Mouse (Mus musculus) stomach, embryonic 15.5 days (tissue): ENCODE measurements around the gene Col6a3. TPM values are rescaled to one million over a fixed set of nuclear protein-coding genes. Genes with fewer than 3 reads are reported as not detected.
A peak's percentile ranks its signal among the peaks of the same experiment; 100 is the strongest.

Experiments
- ATAC-seq: fragments of 200-750 bp; cut with Nextera tagmentation; 2 replicates; pipeline ENCODE4 v1.8.0; 2017; ENCODE audit warnings: low read depth, moderate number of reproducible peaks, moderate TSS enrichment; ENCODE audit not compliant: insufficient read depth, low FRiP score
- H3K27ac ChIP-seq: fragments of 300-500 bp; sonication (generic); 2 replicates; pipeline ENCODE4 v1.5.1; 2015; ENCODE audit warnings: mild to moderate bottlenecking, inconsistent platforms
- H3K27me3 ChIP-seq: fragments of 300-500 bp; sonication (generic); replicated peaks from 2 replicates; pipeline ENCODE4 v1.6.1; 2015; ENCODE audit warnings: inconsistent platforms
- H3K36me3 ChIP-seq: fragments of 300-500 bp; sonication (generic); 2 replicates; pipeline ENCODE4 v1.6.1; 2015; ENCODE audit warnings: inconsistent platforms
- H3K4me1 ChIP-seq: fragments of 300-500 bp; sonication (generic); 2 replicates; pipeline ENCODE4 v1.6.1; 2015; ENCODE audit warnings: inconsistent platforms
- H3K4me2 ChIP-seq: fragments of 300-500 bp; sonication (generic); 2 replicates; pipeline ENCODE4 v1.6.1; 2015; ENCODE audit warnings: mild to moderate bottlenecking, inconsistent platforms
- H3K4me3 ChIP-seq: fragments of 300-500 bp; sonication (generic); replicated peaks from 2 replicates; pipeline ENCODE4 v1.5.1; 2015; ENCODE audit warnings: inconsistent platforms
- H3K9ac ChIP-seq: fragments of 300-500 bp; sonication (generic); 2 replicates; pipeline ENCODE4 v1.6.1; 2015; ENCODE audit warnings: inconsistent platforms
- H3K9me3 ChIP-seq: fragments of 300-500 bp; sonication (generic); 2 replicates; pipeline ENCODE4 v1.6.1; 2016; ENCODE audit warnings: inconsistent platforms
- WGBS: fragments of 180-500 bp; shearing (Covaris S2); methylation state at CpG from one replicate; pipeline ENCODE4 v1.1.7; 2015; 5-methylcytosine and 5-hydroxymethylcytosine counted together
- polyA plus RNA-seq: library from polyadenylated mRNA; unstranded; fragments of >200 nt; fragmentation: Nextera tagmentation; extraction: Ambion mirVana; gene quantifications from 2 replicates; pipeline ENCODE4 v1.2.1, GENCODE M21; 2015

The Col6a3 gene
- polyA plus RNA-seq, 1 experiment from 2014 or later: 109 TPM

DNA sequence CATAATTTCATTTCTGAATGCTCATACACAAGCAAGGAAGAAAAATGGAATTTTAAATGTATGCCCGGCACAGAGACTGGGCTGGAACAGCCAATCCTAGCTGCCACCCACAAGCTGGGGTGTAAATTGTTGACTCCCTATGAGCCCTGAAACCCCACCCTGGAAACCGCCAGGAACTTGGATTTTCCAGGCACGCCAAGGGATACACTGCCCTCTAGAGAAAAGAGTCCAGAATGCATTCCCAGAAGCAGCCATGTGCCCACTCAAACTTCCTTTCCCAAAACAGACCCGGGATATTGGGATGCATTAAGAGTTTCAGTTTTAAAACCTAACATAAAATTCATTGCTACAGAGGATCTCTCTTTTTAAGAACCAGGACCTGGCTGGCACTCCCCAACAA, 3.5 kb downstream of the Col6a3 start:
- ATAC-seq: no peak
- no peaks in the 10 kb centered on the region for H3K9me3 ChIP-seq
- H3K4me2 ChIP-seq: peak overlapping the region; percentile 60
- H3K36me3 ChIP-seq: no peaks in the 10 kb centered on the region
- peak overlapping the region; percentile 53; the same call in 1 of the 2 replicates for H3K27ac ChIP-seq
- H3K4me1 ChIP-seq: peaks cover 17% of the 10 kb centered on the region; the same call in 1 of the 2 replicates
- H3K9ac ChIP-seq: no peak overlapping the region
- H3K27me3 ChIP-seq: no peaks in the 10 kb centered on the region
- H3K4me3 ChIP-seq: peak overlapping the region; percentile 20; the same call in 1 of the 2 replicates
- WGBS: 6% methylated on average over 4 of the region's 4 CpGs

DNA sequence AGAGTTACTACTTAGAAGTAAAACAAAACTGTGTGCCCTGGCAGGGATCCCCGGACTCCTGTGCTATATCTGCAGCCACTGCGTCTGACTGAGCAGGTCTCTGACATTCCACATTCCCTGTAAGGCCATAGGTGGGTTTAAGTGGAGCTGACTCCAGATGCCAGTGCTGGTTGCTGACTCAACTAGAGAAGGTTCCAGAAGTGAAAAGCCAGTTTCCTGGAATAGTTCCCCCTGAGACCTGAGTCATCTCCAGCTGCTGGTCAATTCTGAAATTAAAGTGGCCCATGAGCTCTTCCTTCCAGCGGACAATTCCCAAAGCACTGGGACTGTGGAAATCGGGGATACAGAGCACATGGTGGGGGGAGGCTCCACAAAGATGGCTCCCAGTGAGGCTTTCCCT, 5.1 kb downstream of the Col6a3 start:
- Histone ChIP-seq H3K27ac (peak overlapping the region; percentile 23; the same call in 1 of the 2 replicates), H3K9me3 (no peaks in the 10 kb centered on the region), H3K9ac (no peak overlapping the region), H3K27me3 (no peaks in the 10 kb centered on the region), H3K4me3 (no peak overlapping the region), H3K36me3 (no peaks in the 10 kb centered on the region), H3K4me1 (peaks cover 17% of the 10 kb centered on the region; the same call in 1 of the 2 replicates), H3K4me2 (peak overlapping the region; percentile 6; the same call in 1 of the 2 replicates)
- no peak for ATAC-seq
- 65% methylated on average over 4 of the region's 4 CpGs for WGBS

DNA sequence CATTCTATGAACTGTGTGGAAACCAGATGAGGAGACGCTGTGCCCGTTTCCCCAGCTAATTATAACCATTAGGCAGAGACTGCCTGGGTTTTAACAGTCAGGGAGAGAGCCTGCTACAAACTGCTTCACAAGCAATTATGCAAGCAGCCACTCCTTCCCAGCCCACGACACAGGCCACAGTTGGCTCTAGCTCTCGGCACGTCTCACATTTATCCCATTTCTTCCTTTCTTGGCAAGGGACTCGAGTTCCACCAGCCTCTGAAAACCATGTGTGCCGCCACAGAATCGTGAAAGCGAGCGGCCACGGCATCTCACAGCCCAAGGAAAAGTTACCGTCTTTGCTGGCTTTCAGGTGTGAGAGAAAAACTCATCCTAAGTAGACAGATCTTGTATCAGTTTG, 5.5 kb downstream of the Col6a3 start:
- H3K36me3 ChIP-seq: no peaks in the 10 kb centered on the region
- H3K4me1 ChIP-seq: peaks cover 17% of the 10 kb centered on the region; the same call in 1 of the 2 replicates
- no peaks in the 10 kb centered on the region for H3K9me3 ChIP-seq
- H3K27ac ChIP-seq: peak overlapping the region; percentile 23; the same call in 1 of the 2 replicates
- H3K4me3 ChIP-seq: no peak overlapping the region
- H3K9ac ChIP-seq: no peak overlapping the region
- H3K27me3 ChIP-seq: no peaks in the 10 kb centered on the region
- no peak overlapping the region for H3K4me2 ChIP-seq
- 59% methylated on average over 12 of the region's 12 CpGs for WGBS
- no peak for ATAC-seq

DNA sequence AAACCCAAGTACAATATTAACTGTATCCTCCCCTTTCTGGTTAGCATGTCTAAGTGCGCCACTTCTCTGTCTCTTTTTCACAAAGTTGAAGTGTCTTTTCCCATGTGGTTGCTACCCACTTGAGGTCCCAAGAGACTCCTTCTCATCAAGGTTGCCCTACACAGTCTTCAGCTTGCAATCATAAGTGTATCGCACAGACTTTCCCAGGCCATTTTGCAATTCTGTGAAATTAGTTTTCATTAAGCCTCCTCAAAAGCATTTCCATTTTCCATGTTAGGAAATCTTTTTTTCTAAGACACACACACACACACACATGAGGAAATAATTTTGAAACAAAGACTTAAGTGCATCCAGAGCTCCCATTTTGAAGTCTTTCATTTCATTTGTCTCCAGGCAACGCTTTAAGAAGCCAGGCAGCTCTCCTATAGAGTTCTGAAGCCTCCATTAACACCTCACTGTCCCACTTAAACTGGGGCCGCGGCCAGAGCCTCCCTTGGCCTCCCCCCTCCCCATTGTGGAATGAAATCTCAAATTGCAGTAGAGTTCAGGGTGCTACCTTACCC, 7.5 kb downstream of the Col6a3 start:
- Histone ChIP-seq H3K9ac (no peak overlapping the region), H3K36me3 (no peaks in the 10 kb centered on the region), H3K27me3 (no peaks in the 10 kb centered on the region), H3K27ac (no peak overlapping the region), H3K4me1 (peaks cover 17% of the 10 kb centered on the region; the same call in 1 of the 2 replicates), H3K4me2 (no peak overlapping the region), H3K9me3 (no peaks in the 10 kb centered on the region), H3K4me3 (no peak overlapping the region)
- ATAC-seq: no peak
- 55% methylated on average over 5 of the region's 5 CpGs for WGBS

DNA sequence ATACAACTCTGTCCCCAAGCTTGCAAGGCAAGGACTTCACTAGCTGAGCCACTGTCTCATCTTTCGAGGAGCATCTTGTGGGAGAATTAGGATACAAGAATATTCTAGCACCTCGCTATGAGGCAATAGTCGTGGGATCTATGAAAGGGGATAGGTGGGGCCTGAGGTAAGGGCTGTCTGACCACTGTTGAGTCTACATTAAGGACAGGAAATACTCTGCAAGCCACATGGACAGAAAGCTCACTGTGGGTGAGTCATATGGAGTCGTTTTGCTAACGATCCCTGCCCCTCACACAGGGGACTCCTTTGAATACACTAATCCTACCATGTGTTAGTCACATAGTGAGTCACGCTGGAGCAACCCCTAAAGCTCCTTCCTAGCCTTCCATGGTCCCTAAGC, 9.1 kb downstream of the Col6a3 start:
- 66% methylated on average over 6 of the region's 6 CpGs for WGBS
- Histone ChIP-seq H3K9me3 (no peaks in the 10 kb centered on the region), H3K36me3 (no peaks in the 10 kb centered on the region), H3K4me1 (0 out of 2 replicates have a peak, but pooled peaks cover 14% of the 10 kb centered on the region), H3K27me3 (no peaks in the 10 kb centered on the region), H3K9ac (no peak overlapping the region), H3K27ac (no peak overlapping the region), H3K4me3 (no peak overlapping the region), H3K4me2 (no peak overlapping the region)
- ATAC-seq: no peak; the same call in 1 of the 2 replicates

DNA sequence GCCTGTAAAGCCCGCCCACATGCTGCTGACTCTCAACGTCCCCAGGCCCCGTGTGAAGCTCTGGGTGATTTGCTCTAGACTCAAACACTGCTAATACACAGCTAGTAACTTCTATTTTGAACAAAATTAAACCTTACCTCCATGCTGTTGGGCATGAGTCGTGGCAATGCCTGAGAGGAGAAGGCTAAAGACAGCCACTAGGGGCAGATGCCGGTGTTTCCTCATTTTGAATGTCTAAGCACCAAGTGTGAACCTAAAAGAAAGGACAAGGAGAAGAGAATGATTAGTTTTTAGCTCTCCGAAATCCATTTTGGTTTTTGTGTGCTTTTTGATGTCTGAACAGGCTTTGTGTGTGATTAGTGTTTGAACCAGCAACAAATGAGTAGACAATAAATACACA, 13.8 kb downstream of the Col6a3 start:
- H3K9me3 ChIP-seq: no peaks in the 10 kb centered on the region
- no peak overlapping the region for H3K4me2 ChIP-seq
- no peaks in the 10 kb centered on the region for H3K4me1 ChIP-seq
- H3K27ac ChIP-seq: no peak overlapping the region
- H3K27me3 ChIP-seq: no peaks in the 10 kb centered on the region
- H3K4me3 ChIP-seq: no peak overlapping the region
- 61% methylated on average over 6 of the region's 6 CpGs for WGBS
- ATAC-seq: no peak
- H3K36me3 ChIP-seq: peaks cover 7% of the 10 kb centered on the region; the same call in 1 of the 2 replicates
- no peak overlapping the region for H3K9ac ChIP-seq

DNA sequence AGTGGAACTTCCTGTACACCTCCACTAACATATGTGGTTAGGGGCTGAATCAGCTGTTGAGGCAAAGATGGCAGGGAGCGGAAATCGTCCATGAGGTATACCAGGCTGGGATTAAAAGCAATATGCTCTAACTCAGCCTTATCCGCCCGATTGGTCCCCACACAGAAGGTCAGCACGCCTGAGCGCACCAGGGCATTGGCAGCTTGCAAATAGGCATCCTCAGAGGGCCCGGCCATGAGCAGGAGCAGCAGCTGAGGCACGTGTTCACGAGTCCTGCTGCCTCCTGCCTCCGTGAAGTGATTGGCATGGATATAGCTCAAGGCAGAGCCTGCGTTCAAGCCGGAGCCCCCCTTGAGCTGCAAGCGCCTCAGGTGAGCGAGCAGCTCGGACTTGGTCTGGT, 30.5 kb downstream of the Col6a3 start:
- no peak overlapping the region for H3K27ac ChIP-seq
- WGBS: 91% methylated on average over 15 of the region's 15 CpGs
- H3K36me3 ChIP-seq: peaks cover 6% of the 10 kb centered on the region
- no peaks in the 10 kb centered on the region for H3K4me1 ChIP-seq
- no peaks in the 10 kb centered on the region for H3K9me3 ChIP-seq
- ATAC-seq: no peak
- H3K4me2 ChIP-seq: no peak overlapping the region
- no peak overlapping the region for H3K4me3 ChIP-seq
- H3K27me3 ChIP-seq: no peaks in the 10 kb centered on the region
- no peak overlapping the region for H3K9ac ChIP-seq

DNA sequence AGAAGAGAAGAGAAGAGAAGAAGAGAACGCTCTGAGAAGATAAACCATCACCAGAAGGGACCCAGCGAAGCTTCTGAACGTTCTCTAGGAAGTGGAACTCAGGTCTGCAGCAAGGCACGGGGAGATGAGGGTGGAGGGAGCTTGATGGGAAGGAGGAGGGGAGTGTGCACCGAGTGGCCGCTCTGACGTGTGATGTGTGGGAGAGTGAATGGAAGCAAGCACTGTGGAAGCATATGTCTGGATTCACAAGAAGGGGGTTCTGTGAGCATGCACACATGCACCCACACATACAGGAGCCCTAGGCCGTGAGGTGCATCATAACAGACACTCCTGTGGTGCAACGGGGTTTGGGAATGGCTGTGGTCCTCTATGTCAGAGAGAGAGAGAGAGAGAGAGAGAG, 34.8 kb downstream of the Col6a3 start:
- no peak for ATAC-seq
- H3K4me3 ChIP-seq: no peak overlapping the region
- no peaks in the 10 kb centered on the region for H3K9me3 ChIP-seq
- WGBS: 71% methylated on average over 9 of the region's 9 CpGs
- H3K36me3 ChIP-seq: peaks cover 8% of the 10 kb centered on the region; the same call in 1 of the 2 replicates
- no peak overlapping the region for H3K9ac ChIP-seq
- H3K27me3 ChIP-seq: no peaks in the 10 kb centered on the region
- H3K27ac ChIP-seq: no peak overlapping the region
- no peaks in the 10 kb centered on the region for H3K4me1 ChIP-seq
- H3K4me2 ChIP-seq: no peak overlapping the region

DNA sequence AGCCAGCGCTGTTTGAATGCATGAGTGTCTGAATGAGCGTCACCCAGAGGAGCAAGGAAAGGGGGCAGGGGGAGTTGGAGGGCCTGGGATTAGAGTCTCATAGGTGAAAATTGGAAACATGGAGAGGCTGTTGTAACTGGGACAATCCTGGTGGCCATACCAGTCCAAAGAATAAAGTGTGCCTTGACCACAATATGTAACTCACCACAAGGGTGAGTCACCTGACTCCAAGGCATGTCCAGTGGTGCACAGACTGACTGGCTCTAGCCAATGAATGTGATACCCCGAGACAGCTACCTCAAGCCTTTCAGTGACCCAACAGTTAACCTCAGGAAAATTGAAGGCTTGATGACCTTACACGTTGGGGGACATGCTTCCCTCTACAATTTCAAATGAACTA, 40.7 kb downstream of the Col6a3 start:
- no peak for ATAC-seq
- Histone ChIP-seq H3K27me3 (no peaks in the 10 kb centered on the region), H3K9me3 (no peaks in the 10 kb centered on the region), H3K9ac (no peak overlapping the region), H3K4me2 (no peak overlapping the region), H3K4me1 (no peaks in the 10 kb centered on the region), H3K4me3 (no peak overlapping the region), H3K27ac (no peak overlapping the region), H3K36me3 (peaks cover 19% of the 10 kb centered on the region)
- 90% methylated on average over 4 of the region's 4 CpGs for WGBS

DNA sequence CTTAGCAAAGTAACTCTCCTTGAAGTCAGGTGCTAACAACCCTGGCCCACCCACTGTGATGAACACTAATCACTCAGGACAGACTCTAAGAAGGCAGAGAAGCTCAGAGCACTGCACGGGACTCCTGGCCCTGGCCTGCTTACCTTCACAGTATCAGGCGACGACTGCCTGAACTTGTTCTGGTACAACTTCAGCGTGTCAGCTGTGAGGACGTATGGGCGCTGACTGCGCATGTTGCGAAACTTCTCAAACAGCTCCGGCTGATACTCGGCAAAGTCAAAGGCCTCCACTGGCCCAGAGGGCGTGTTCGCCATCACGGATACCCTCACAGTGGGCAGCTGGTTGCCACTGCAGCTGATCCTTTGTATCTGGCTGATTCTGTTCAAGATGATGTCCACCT, 42.7 kb downstream of the Col6a3 start:
- Histone ChIP-seq H3K27ac (no peak overlapping the region), H3K4me2 (no peak overlapping the region), H3K9ac (no peak overlapping the region), H3K4me1 (no peaks in the 10 kb centered on the region), H3K36me3 (peaks cover 22% of the 10 kb centered on the region), H3K4me3 (no peak overlapping the region), H3K9me3 (no peaks in the 10 kb centered on the region), H3K27me3 (no peaks in the 10 kb centered on the region)
- 60% methylated on average over 13 of the region's 13 CpGs for WGBS
- ATAC-seq: no peak; the same call in 1 of the 2 replicates

DNA sequence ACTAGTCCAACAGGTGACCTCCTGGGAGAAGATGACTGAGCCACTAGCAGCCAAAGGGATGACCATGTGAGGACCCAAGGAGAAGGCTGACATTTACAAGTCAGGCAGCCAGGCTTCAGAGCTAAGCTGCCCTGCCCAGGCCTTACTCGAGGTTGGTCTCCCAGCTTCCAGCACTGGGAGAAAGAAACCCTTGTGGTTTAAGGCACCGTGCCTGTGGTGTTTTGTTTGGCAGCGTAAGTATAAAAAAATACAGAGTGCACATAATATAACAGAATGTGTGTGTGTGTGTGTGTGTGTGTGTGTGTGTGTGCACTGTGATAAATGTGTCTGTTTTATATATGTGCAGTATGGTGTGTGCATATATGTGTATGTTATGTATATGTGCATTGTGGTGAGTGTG, 43.3 kb downstream of the Col6a3 start:
- Histone ChIP-seq H3K4me1 (no peaks in the 10 kb centered on the region), H3K4me3 (no peak overlapping the region), H3K4me2 (no peak overlapping the region), H3K27ac (no peak overlapping the region), H3K36me3 (peaks cover 26% of the 10 kb centered on the region), H3K9ac (no peak overlapping the region), H3K27me3 (no peaks in the 10 kb centered on the region), H3K9me3 (no peaks in the 10 kb centered on the region)
- ATAC-seq: no peak
- 82% methylated on average over 3 of the region's 3 CpGs for WGBS

DNA sequence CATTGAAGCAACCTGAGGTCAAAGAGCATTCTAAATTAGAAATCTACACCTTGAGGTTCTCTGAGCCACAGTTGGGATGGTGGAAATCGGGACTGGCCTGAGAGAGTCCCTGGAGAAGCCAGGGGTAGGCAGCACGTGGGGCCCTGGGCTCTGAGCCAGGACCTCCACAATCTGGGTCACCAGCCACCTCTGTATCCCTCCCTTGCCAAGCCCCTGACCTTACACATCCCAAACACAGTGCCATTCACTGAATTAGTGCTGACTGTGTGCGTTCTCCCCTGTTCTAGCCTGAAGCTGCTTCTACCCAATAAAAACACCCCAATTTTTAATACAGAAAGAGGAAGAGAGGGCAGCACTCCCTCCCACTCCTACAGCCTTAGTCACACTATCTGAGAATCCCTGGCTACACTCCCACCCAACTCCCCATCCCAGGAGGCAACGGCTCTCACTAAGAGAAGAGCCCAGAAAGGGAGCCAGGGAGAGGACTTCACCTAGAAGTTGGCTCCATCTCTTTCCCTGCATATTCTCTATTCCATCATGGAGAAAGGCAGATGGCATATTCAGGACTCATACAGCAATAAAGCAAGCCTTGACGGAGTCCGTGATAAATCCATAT, 46.4 kb downstream of the Col6a3 start:
- Histone ChIP-seq H3K4me2 (no peak overlapping the region), H3K9me3 (no peaks in the 10 kb centered on the region), H3K27me3 (no peaks in the 10 kb centered on the region), H3K9ac (no peak overlapping the region), H3K4me3 (no peak overlapping the region), H3K4me1 (no peaks in the 10 kb centered on the region), H3K36me3 (peaks cover 15% of the 10 kb centered on the region; the same call in 1 of the 2 replicates), H3K27ac (no peak overlapping the region)
- 69% methylated on average over 6 of the region's 6 CpGs for whole genome bisulfite sequencing
- ATAC-seq: no peak
